Mouse (Mus musculus): Measurements from ENCODE around the gene Rora.

The Rora gene

DNA sequence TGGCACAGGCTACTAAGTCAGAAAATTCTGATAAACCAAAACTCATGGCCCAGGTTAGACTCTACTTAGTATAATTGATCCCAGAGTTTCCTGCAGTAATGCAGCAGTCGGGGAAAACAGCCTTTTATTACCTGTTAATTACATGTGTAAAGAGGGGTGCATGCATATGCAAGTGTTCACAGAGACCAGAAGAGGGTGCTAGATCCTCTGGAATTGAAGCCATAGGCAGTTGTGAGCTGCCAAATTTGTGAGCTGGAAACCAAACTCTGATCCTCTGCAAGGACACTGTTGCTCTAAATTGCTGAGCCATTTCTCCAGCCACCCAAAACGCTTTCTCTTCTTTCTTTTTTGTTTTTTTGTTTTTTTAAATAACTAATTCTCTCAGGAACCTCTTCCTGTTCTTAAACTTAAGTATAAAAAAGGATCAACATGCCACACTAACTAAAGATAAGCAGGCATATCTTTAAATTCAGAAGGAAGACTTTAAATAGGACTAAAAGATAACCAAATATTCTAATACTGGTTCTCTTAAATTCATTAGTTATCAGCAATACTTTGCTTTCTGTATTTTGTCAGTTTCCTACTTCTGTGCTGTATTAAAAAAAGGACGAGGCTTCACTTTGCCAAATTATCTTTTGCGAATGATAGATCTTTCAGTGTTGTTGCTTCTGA is 723.5 kb downstream of the Rora start:
- DNase-seq: no peak

- no peak for DNase-seq
Observed at GRCm38 (mm10) chr9:69377654-69378045, 724.1 kb downstream of the Rora start.

DNA sequence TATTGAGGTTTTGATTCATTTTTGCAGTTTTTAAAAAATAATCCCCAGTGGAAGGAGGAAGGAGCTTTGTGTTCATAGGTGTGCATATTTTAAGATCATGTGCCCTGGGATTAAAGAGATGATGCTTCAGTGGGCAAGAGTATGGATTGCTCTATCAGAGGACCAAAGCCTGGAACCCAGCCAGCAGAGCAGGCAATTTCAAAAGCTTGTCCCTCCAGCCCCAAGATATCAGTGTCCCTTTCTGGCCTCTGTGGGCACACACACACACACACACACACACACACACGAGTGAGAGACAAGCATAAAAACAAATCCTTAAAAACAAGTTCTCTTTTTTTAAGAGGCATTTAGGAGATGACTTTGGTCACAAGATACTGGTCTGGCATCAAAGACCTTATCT is 727.0 kb downstream of the Rora start:
- DNase-seq: no peak

DNA sequence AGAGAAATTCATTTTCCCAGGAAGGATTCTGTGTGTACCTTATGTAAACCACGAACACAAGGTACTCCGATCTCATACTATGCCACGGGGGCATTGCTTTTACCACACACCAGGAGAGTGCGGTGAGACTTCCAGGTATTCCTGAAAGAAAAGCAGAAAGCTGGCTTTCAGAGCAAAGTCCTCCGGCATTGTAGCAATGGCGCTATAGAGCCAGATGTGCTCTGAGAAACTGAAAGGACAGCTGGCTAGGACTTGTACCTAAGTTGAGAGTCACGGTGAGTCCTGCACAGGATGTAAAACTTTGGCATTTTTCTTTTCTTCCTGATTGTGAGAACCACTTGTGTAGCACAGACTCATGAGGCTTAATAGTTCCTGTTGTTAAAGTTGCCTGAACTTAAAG is 728.2 kb downstream of the Rora start:
- DNase-seq: no peak

GRCm38 (mm10) chr9:69384475-69384874 is 730.9 kb downstream of the Rora start:
- no peak for DNase-seq

DNA sequence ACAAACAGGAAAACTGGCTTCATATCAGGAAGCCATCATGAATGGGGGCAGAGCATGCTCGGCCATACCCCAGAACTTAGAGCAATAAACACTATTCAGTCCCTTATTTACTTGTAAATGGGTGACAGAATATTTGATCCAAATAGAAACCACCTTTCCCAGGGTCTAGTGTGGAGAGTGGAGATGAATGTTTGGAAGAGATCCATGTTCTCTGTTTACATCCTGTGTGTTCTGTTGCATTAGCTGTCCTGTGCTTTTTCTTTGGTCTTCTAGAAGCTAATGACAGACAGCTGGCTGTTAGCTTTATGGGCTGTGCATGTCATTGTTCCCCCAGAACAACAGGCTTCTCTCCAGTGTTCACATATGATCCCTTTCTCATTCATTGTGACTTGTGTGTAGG is 731.3 kb downstream of the Rora start:
- no peak for DNase-seq

- no peak for DNase-seq
Observed at GRCm38 (mm10) chr9:69387296-69387695, 733.7 kb downstream of the Rora start.

GRCm38 (mm10) chr9:69390631-69391030 is 737.0 kb downstream of the Rora start:
- DNase-seq: no peak

- no peak for DNase-seq
Observed at GRCm38 (mm10) chr9:69394234-69394633, 740.6 kb downstream of the Rora start.

DNA sequence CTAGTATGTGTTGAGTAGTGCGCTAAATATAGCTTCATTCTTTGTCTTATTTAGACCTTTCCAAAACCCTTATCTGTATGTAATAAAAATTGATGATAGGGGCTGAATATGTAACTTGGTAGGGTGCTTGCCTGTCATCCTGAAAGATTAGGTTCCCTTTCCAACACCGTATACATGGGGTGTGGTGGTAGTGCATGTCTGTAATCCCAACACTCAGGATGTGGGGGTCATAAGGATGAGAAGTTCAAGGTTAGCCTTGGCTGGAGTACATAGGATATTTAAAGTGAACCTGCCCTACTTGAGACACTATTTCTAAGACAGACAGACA is 743.8 kb downstream of the Rora start:
- no peak for DNase-seq

DNA sequence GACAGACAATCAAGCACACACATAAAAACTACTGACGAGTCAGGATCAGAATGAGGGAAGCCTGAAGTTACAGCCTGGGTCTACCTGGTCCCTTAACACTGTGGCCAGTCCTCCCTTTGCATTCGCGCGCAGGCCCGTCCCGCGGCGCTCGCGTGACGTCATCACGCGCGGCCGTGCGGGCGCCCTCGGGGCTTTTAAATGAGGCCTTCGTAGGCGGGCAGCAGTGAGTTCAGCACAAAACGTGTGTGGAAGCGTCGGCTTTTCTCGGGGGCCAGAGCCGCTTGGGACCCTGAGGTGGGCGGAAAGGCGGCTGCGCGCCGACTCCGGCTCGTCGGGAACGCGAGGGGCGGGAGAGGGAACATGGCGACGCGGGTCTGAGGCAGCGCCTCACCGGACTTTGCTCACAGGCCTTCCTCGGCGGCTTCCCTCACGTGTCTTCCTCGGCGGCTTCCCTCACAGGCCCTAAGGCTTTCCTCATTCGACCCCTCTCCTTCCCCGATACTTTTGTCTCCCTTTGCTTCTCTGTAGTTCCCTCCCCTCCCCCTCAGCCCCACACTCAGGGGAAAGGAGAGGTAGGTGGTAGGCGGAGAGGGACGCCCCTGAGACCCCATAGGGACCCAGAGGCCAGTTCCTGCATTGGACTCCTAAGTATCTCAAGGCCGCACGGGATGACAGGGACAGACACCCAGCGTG is 744.3 kb downstream of the Rora start, which contains the start of gene Ice2:
Ice2 (plus strand) TSS at position 147 of the 693 bp plus-strand sequence.
- DNase-seq: peak; percentile 77

- DNase-seq: no peak
Observed at GRCm38 (mm10) chr9:69398453-69398850, 744.9 kb downstream of the Rora start.

- DNase-seq: no peak
Observed at GRCm38 (mm10) chr9:69404671-69405070, 751.1 kb downstream of the Rora start.

DNA sequence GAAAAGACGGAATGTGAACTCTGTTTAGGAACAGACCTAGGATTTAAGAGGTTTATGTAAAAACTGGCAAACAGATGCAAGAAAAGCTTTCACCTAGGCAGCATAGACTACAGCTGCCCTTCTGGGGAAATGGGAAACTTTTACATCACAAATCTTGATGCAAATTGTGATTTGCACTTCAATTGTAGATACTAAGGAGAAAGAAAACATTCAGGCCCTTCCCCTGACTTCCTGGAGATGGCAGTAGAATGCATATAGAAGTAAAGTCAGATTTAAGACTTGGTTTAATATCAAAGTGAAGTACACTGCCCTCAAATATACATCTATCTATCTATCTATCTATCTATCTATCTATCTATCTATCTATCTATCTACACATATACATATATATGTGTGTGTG is 765.9 kb downstream of the Rora start:
- DNase-seq: peak; percentile 28

GRCm38 (mm10) chr9:69430531-69430930 is 776.9 kb downstream of the Rora start:
- no peak for DNase-seq

- peak; percentile 45 for DNase-seq
Observed at GRCm38 (mm10) chr9:69431863-69432555, 778.4 kb downstream of the Rora start.

- no peak for DNase-seq
Observed at GRCm38 (mm10) chr9:69435194-69435593, 781.6 kb downstream of the Rora start.

GRCm38 (mm10) chr9:69435662-69436061 is 782.1 kb downstream of the Rora start:
- DNase-seq: no peak

Data from kidney, adult 9 months (tissue).